Mouse (Mus musculus) yolk sac, embryonic 10.5 days (tissue): ENCODE measurements at regions not wholly inside any gene's neighbourhood (a gene's known extent, or its start where the extent isn't known, plus 50 kb on each side); places are given as distances from the start of the nearest gene placed in this dataset.

ENCODE experiments used
- DNase-seq: peaks from one replicate; pipeline ENCODE4 v3.0.0-alpha.2; 2017; ENCODE audit warnings: low spot score

GRCm38 (mm10) chr14:76714727-76715126 lies 158.0 kb upstream of the Serp2 start:
- peak; percentile 53 for DNase-seq

- peak; percentile 70 for DNase-seq
Observed at GRCm38 (mm10) chr14:76713946-76714345, 157.3 kb upstream of the Serp2 start.

- no peak for DNase-seq
Observed at GRCm38 (mm10) chr14:76708728-76709127, 152.0 kb upstream of the Serp2 start.

GRCm38 (mm10) chr14:76703373-76703764 lies 146.7 kb upstream of the Serp2 start:
- DNase-seq = no peak

- peak; percentile 49 for DNase-seq
Observed at GRCm38 (mm10) chr14:76702709-76703372, 146.2 kb upstream of the Serp2 start.

GRCm38 (mm10) chr14:76701911-76702708 lies 145.4 kb upstream of the Serp2 start:
- no peak for DNase-seq

GRCm38 (mm10) chr14:76701304-76701703 lies 144.6 kb upstream of the Serp2 start:
- no peak for DNase-seq

- DNase-seq = no peak
Observed at GRCm38 (mm10) chr14:76700796-76701195, 144.1 kb upstream of the Serp2 start.

- DNase-seq = no peak
Observed at GRCm38 (mm10) chr14:76700190-76700589, 143.5 kb upstream of the Serp2 start.

GRCm38 (mm10) chr14:76698718-76699402 lies 142.2 kb upstream of the Serp2 start:
- peak; percentile 72 for DNase-seq

GRCm38 (mm10) chr14:76696729-76697128 lies 140.0 kb upstream of the Serp2 start:
- no peak for DNase-seq

- DNase-seq = peak; percentile 69
Observed at GRCm38 (mm10) chr14:76695691-76696355, 139.1 kb upstream of the Serp2 start.

GRCm38 (mm10) chr14:76694894-76695293 lies 138.2 kb upstream of the Serp2 start:
- no peak for DNase-seq

GRCm38 (mm10) chr14:76693351-76694317 lies 136.9 kb upstream of the Serp2 start:
- DNase-seq = no peak

- no peak for DNase-seq
Observed at GRCm38 (mm10) chr14:76687971-76688407, 131.3 kb upstream of the Serp2 start.

GRCm38 (mm10) chr14:76686762-76687453 lies 130.2 kb upstream of the Serp2 start:
- DNase-seq = no peak

GRCm38 (mm10) chr14:76685830-76686761 lies 129.4 kb upstream of the Serp2 start:
- DNase-seq = no peak

GRCm38 (mm10) chr14:76684327-76684726 lies 127.6 kb upstream of the Serp2 start:
- DNase-seq = no peak
